Mouse (Mus musculus): ENCODE results near the gene Klc1. TPM values are rescaled to one million over a fixed set of nuclear protein-coding genes. Genes with fewer than 3 reads are reported as not detected.
A peak's percentile ranks its signal among the peaks of the same experiment; 100 is the strongest.

The Klc1 gene
- total and polyA plus RNA-seq, 2 experiments from 2014 or later = 596 to 640 TPM

DNA sequence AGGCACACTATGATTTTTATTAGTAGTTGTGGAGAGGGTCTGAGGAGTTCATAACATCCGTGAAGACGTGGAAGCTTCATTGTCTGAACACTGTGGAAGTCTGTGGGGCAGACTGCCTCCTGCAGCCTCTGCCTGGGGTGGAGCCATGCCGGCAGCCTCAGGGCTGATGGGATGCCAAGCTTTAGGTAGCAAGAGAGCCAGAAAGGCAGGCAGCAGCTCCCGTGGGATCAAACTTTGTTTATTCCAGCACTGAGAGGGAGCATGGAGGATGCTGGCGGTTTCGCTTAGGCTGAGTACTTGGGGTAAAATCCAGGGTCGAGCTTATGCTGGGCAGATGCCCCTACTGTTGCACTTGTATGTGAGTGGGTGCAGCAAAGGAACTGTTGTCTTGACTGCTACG, 38.6 kb downstream of the Klc1 start:
- no peak overlapping the region for H3K27ac ChIP-seq (ENCODE audit: low read depth, low read length)
- H3K4me3 ChIP-seq (ENCODE audit: low read depth, low read length) = no peak overlapping the region
- ATAC-seq (no peak), DNase-seq (no peak)
- no peak overlapping the region for H3K4me2 ChIP-seq (ENCODE audit: low read depth)
- peaks cover 74% of the 10 kb centered on the region for H3K36me3 ChIP-seq (ENCODE audit: insufficient read depth)
- H3K27me3 ChIP-seq (ENCODE audit: insufficient read depth, low read length) = no peaks in the 10 kb centered on the region
- WGBS = 86% methylated on average over 8 of the region's 8 CpGs
- no peaks in the 10 kb centered on the region for H3K9me3 ChIP-seq (ENCODE audit: low read length)
- H3K4me1 ChIP-seq (ENCODE audit: insufficient read depth) = no peaks in the 10 kb centered on the region
- no peak for TF ChIP-seq CTCF (IDR thresholded peaks at IDR 0.05; ENCODE audit: low read depth)
- H3K9ac ChIP-seq = no peak overlapping the region

DNA sequence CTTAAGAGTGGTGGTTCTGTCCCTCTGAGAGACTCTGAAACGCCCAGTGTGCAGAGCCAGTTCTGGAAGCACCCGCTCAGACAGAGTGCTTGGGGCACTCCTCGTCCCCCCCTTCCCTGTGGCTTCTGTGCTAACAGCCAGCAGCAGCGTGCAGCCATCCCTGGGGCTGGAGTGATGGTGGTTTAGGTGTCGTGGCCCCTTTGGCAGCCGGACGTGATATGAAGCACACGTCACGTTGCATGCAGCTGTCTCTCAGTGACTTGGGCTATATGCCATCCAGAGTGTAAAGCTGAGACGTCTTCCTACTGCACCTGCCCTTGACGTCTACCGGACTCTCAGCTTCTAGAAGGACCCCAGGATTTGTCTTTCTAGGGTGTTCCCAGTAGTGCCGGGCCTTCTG, 39.8 kb downstream of the Klc1 start:
- H3K9ac ChIP-seq = no peak overlapping the region
- H3K27ac ChIP-seq (ENCODE audit: low read depth, low read length) = no peak overlapping the region
- H3K4me1 ChIP-seq (ENCODE audit: insufficient read depth) = no peaks in the 10 kb centered on the region
- DNase-seq = no peak
- 91% methylated on average over 13 of the region's 13 CpGs for WGBS
- H3K36me3 ChIP-seq (ENCODE audit: insufficient read depth) = peaks cover 78% of the 10 kb centered on the region
- no peak for TF ChIP-seq CTCF (IDR thresholded peaks at IDR 0.05; ENCODE audit: low read depth)
- H3K9me3 ChIP-seq (ENCODE audit: low read length) = no peaks in the 10 kb centered on the region
- no peak overlapping the region for H3K4me2 ChIP-seq (ENCODE audit: low read depth)
- no peak overlapping the region for H3K4me3 ChIP-seq (ENCODE audit: low read depth, low read length)
- no peak for ATAC-seq
- no peaks in the 10 kb centered on the region for H3K27me3 ChIP-seq (ENCODE audit: insufficient read depth, low read length)

DNA sequence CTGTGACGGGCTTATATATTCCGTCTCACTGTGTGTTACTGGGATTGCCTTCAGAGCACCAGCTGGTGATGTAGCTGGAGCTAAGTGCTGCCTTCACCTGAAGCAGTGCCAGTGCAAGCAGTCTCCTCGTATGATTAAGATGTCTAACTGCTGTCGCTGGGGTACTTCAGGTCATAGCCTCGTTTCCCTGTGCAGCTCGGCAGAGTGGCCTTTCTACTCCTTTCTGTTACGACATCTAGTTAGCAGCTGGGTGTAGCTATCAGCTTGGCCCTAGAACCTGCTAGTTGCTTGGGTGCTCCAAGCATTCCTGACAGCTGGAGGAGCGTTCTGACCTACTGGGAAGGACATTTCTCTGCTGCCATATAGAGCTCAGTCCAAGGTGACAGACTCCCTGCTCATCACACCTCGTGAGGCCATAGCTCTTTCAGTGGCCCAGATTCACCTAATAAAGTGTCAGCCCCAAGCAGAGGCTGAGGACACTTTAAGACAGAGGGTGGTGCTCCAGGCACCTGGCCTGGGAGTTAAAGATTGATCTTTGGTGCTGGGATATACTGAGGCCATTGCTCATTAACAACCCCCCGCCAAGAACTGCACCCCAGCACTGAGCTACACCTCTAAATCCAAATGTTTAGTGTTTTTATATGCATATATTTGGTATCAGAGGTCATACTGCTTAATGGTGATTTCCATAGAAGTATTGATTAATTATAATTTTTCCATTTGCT, 42.0 kb downstream of the Klc1 start:
- no peak for TF ChIP-seq CTCF (IDR thresholded peaks at IDR 0.05; ENCODE audit: low read depth)
- Histone ChIP-seq H3K36me3 (ENCODE audit: insufficient read depth) (peaks cover 73% of the 10 kb centered on the region), H3K27me3 (ENCODE audit: insufficient read depth, low read length) (no peaks in the 10 kb centered on the region), H3K4me2 (ENCODE audit: low read depth) (no peak overlapping the region), H3K9me3 (ENCODE audit: low read length) (no peaks in the 10 kb centered on the region), H3K27ac (ENCODE audit: low read depth, low read length) (no peak overlapping the region), H3K9ac (no peak overlapping the region), H3K4me3 (ENCODE audit: low read depth, low read length) (no peak overlapping the region), H3K4me1 (ENCODE audit: insufficient read depth) (no peaks in the 10 kb centered on the region)
- no peak for DNase-seq
- 85% methylated on average over 10 of the region's 10 CpGs for WGBS
- ATAC-seq = 0 out of 2 replicates have a peak, but pooled peaks have one; percentile 18

DNA sequence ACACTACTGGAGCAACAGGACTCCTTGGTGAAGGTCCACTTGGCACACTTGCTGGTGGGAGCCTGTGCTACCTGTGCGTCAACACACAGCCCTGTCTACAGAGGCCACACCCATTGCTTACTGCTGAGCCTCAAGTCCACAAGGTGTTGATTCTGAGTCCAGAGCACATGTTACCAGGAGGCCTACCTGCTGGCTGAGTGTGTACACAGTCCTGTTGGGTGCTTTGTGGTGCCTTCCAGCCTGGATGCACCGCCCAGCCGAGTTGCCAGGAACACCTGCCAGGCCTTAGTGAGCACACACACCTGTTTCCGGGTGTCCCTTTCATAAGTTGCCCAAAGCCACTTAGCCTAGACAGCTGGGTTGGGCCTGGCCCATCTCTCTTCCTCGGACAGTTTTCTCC, 44.9 kb downstream of the Klc1 start:
- no peak for TF ChIP-seq CTCF (IDR thresholded peaks at IDR 0.05; ENCODE audit: low read depth)
- Histone ChIP-seq H3K9me3 (ENCODE audit: low read length) (no peaks in the 10 kb centered on the region), H3K36me3 (ENCODE audit: insufficient read depth) (peaks cover 59% of the 10 kb centered on the region), H3K27ac (ENCODE audit: low read depth, low read length) (no peak overlapping the region), H3K4me2 (ENCODE audit: low read depth) (no peak overlapping the region), H3K27me3 (ENCODE audit: insufficient read depth, low read length) (no peaks in the 10 kb centered on the region), H3K4me1 (ENCODE audit: insufficient read depth) (no peaks in the 10 kb centered on the region), H3K4me3 (ENCODE audit: low read depth, low read length) (no peak overlapping the region), H3K9ac (no peak overlapping the region)
- ATAC-seq (no peak), DNase-seq (no peak)
- 90% methylated on average over 5 of the region's 5 CpGs for WGBS

DNA sequence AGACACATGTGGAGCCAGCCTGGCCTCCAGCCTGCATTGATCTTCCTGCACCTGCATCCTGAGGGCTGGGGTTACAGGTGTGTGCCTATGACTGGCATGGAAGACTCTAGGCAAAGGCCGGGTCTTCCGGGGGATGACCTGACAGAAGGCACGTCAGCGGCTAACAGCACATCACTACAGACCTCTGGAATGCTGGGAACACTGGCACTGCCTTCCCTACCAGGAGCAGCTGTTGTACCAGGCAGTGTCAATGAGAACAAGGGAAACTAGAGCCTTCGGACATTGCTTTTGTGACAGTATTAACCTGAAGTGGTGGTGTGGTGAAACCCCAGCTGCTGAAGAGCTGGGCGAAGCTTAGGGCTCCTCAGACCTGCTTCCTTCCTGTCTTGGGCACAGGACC, 50.1 kb downstream of the Klc1 start:
- DNase-seq (no peak), ATAC-seq (no peak)
- Histone ChIP-seq H3K4me1 (ENCODE audit: insufficient read depth) (peaks cover 6% of the 10 kb centered on the region), H3K36me3 (ENCODE audit: insufficient read depth) (peaks cover 27% of the 10 kb centered on the region), H3K27ac (ENCODE audit: low read depth, low read length) (no peak overlapping the region), H3K27me3 (ENCODE audit: insufficient read depth, low read length) (no peaks in the 10 kb centered on the region), H3K9me3 (ENCODE audit: low read length) (no peaks in the 10 kb centered on the region), H3K4me2 (ENCODE audit: low read depth) (no peak overlapping the region), H3K4me3 (ENCODE audit: low read depth, low read length) (no peak overlapping the region), H3K9ac (no peak overlapping the region)
- WGBS = 94% methylated on average over 6 of the region's 6 CpGs
- TF ChIP-seq CTCF (IDR thresholded peaks at IDR 0.05; ENCODE audit: low read depth) = no peak

DNA sequence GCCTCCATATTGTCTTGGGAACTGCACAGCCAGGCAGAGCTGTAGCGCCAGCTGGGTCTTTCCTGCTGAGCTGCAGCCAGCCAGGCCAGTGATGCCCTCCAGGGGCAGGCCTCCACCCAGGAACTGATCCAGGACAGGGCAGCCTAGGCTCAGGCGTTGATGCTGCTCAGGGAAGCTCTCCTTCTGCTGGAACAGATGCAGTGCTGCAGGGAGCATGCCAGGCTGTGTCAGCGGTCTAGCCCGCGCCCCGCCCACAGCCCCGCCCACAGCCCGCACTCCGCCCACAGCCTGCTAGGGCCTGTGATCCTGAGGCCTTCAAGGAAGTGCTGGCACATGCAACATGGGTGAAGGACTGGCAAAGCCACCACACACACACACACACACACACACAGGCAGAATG, 51.1 kb downstream of the Klc1 start:
- Histone ChIP-seq H3K36me3 (ENCODE audit: insufficient read depth) (peaks cover 20% of the 10 kb centered on the region), H3K4me3 (ENCODE audit: low read depth, low read length) (no peak overlapping the region), H3K27me3 (ENCODE audit: insufficient read depth, low read length) (no peaks in the 10 kb centered on the region), H3K9ac (peak overlapping the region; percentile 22; the same call in 1 of the 2 replicates), H3K27ac (ENCODE audit: low read depth, low read length) (peak overlapping the region; percentile 67; the same call in 1 of the 2 replicates), H3K4me2 (ENCODE audit: low read depth) (no peak overlapping the region), H3K9me3 (ENCODE audit: low read length) (no peaks in the 10 kb centered on the region), H3K4me1 (ENCODE audit: insufficient read depth) (peaks cover 6% of the 10 kb centered on the region)
- 3% methylated on average over 9 of the region's 9 CpGs for WGBS
- peak; percentile 51 for DNase-seq
- peak; percentile 33; the same call in 1 of the 2 replicates for TF ChIP-seq CTCF (IDR thresholded peaks at IDR 0.05; ENCODE audit: low read depth)
- peak; percentile 2; the same call in 1 of the 2 replicates for ATAC-seq

DNA sequence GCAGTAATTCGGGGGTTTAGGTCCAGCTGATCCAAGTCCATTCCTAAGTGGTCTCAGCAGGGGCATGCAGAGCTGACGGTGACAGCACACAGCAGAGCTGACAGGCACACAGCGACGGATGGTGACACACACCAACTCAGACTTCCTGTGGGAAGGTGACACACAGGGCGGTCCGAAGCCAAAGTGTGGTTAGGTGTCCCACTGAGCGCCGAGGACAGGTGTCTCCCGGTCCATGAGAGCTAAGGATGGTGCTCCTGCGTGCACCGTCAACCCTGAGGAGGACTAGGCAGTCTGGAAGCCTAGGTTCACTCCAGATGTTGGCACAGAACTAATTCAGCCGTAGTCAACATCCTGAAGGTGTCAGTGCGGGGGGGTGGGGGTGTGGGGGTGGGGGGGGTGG, 53.4 kb downstream of the Klc1 start:
- DNase-seq (no peak), ATAC-seq (no peak)
- Histone ChIP-seq H3K4me2 (ENCODE audit: low read depth) (no peak overlapping the region), H3K27ac (ENCODE audit: low read depth, low read length) (no peak overlapping the region), H3K9me3 (ENCODE audit: low read length) (no peaks in the 10 kb centered on the region), H3K4me3 (ENCODE audit: low read depth, low read length) (no peak overlapping the region), H3K4me1 (ENCODE audit: insufficient read depth) (peaks cover 6% of the 10 kb centered on the region), H3K27me3 (ENCODE audit: insufficient read depth, low read length) (no peaks in the 10 kb centered on the region), H3K36me3 (ENCODE audit: insufficient read depth) (peaks cover 14% of the 10 kb centered on the region; the same call in 1 of the 2 replicates), H3K9ac (no peak overlapping the region)
- TF ChIP-seq CTCF (IDR thresholded peaks at IDR 0.05; ENCODE audit: low read depth) = no peak
- 93% methylated on average over 13 of the region's 13 CpGs for WGBS
